Mouse (Mus musculus): Measurements from ENCODE around the gene Tex12. TPM values are rescaled to one million over a fixed set of nuclear protein-coding genes. Genes with fewer than 3 reads are reported as not detected.
A peak's percentile ranks its signal among the peaks of the same experiment; 100 is the strongest.

Gene Tex12
- polyA plus RNA-seq (2012; rRNA removed), result 0.10 TPM in 1 of 2 replicates, not detected in the other

DNA sequence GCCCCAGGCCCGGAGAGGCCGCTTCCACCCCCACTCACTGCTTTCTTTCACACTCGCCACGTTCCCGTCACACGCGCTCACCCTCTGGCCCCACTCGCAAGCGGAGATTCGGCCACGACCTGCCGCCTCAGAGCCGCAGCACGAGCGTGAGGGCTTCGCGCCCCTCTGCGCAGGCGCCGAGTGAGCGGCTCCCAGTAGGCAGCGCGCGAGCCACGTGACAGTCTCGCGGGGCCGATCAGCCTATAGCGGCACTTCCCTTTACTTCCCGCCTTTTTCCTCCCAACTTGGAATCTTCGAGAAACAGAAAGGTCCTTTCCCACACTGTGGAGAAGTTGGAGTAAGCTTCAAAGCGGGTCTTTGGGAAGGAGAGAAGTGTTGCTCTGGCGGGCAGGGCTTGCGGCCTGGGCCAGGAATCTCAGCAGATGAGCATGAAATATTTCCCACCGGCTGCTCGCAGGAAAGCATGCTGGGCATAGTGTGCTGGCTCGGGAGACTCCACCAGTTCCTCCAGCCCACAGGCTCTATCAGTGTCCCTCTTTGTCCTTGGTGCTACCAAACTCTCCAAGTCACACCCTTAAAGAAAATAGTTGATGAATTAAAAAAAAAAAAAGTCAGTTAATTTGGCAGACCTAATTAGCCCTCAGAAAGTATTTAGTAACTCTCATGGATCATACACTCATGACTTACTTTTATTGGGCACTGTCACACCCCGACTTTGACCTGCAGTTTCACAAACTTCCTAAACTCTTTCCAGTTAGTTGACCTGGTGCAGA, at the start of gene Tex12:
TSS of gene Tex12 (minus strand) at position 181 of the 773 bp plus-strand sequence.
- Histone ChIP-seq H3K27me3 (ENCODE audit: control insufficient read depth, insufficient read depth, low read length) (no peaks in the 10 kb centered on the region), H3K4me1 (ENCODE audit: control insufficient read depth, insufficient read depth, insufficient read length, low read length) (peaks cover 7% of the 10 kb centered on the region), H3K36me3 (ENCODE audit: control insufficient read depth, insufficient read depth, low read length) (no peaks in the 10 kb centered on the region), H3K27ac (ENCODE audit: insufficient read depth, low read depth, low read length) (peak within 1 kb of the TSS; percentile 70), H3K4me3 (ENCODE audit: low read depth, low read length) (no peak within 1 kb of the TSS)
- TF ChIP-seq POLR2A (IDR thresholded peaks at IDR 0.05; ENCODE audit: low read depth, low read length) (no peak), CTCF (IDR thresholded peaks at IDR 0.05; ENCODE audit: extremely low read depth, insufficient read length, insufficient replicate concordance, low read depth, low read length) (no peak)
- WGBS, result 85% methylated on average over 38 of the region's 38 CpGs

DNA sequence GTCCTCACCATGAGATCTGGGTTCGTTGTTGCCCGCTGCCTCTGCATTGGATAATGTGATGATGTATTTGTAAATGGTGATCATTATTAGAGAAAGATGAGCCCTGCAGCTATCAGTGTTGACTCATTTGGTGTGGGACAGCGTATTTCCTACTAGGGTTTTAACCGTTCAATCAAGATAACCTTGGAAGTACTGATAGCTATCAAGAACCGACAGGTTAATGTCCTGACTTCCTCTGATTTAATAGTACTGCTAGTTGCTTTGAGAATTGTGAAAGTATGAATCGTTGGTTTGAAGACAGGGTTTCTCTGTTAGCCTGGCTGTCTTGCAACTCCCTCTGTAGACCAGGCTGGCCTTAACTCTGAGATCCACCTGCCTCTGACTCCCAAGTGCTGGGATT, 43.2 kb upstream of the Tex12 start:
- H3K36me3 ChIP-seq (ENCODE audit: control insufficient read depth, insufficient read depth, low read length), result peaks cover 28% of the 10 kb centered on the region
- no peaks in the 10 kb centered on the region for H3K27me3 ChIP-seq (ENCODE audit: control insufficient read depth, insufficient read depth, low read length)
- peak overlapping the region; percentile 78 for H3K27ac ChIP-seq (ENCODE audit: insufficient read depth, low read depth, low read length)
- WGBS, result under 1% methylated on average over 6 of the region's 6 CpGs
- no peak for TF ChIP-seq POLR2A (IDR thresholded peaks at IDR 0.05; ENCODE audit: low read depth, low read length)
- no peak for TF ChIP-seq CTCF (IDR thresholded peaks at IDR 0.05; ENCODE audit: extremely low read depth, insufficient read length, insufficient replicate concordance, low read depth, low read length)
- H3K4me3 ChIP-seq (ENCODE audit: low read depth, low read length), result peak overlapping the region; percentile 85
- peaks cover 10% of the 10 kb centered on the region for H3K4me1 ChIP-seq (ENCODE audit: control insufficient read depth, insufficient read depth, insufficient read length, low read length)

DNA sequence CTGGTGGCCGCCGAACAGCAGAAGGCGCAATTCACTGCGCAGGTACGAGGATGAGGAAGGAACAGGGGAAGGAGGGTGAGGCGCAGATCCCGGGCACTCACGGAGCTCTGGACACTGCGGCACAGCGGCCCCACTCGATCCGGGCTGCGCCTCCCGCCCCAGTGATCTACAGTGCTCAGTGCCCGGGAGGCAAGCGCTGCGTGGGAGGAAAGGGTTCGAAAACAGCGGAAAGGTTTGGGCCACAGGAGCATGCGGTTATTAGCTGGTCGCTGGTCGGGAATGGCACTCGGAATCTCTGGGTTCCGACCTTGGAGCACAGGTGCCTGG, 42.8 kb upstream of the Tex12 start:
- H3K36me3 ChIP-seq (ENCODE audit: control insufficient read depth, insufficient read depth, low read length), result peaks cover 29% of the 10 kb centered on the region
- no peaks in the 10 kb centered on the region for H3K27me3 ChIP-seq (ENCODE audit: control insufficient read depth, insufficient read depth, low read length)
- peak overlapping the region; percentile 78 for H3K27ac ChIP-seq (ENCODE audit: insufficient read depth, low read depth, low read length)
- TF ChIP-seq CTCF (IDR thresholded peaks at IDR 0.05; ENCODE audit: extremely low read depth, insufficient read length, insufficient replicate concordance, low read depth, low read length), result no peak
- TF ChIP-seq POLR2A (IDR thresholded peaks at IDR 0.05; ENCODE audit: low read depth, low read length), result no peak
- H3K4me1 ChIP-seq (ENCODE audit: control insufficient read depth, insufficient read depth, insufficient read length, low read length), result peaks cover 10% of the 10 kb centered on the region
- WGBS, result under 1% methylated on average over 24 of the region's 24 CpGs
- H3K4me3 ChIP-seq (ENCODE audit: low read depth, low read length), result peak overlapping the region; percentile 85

DNA sequence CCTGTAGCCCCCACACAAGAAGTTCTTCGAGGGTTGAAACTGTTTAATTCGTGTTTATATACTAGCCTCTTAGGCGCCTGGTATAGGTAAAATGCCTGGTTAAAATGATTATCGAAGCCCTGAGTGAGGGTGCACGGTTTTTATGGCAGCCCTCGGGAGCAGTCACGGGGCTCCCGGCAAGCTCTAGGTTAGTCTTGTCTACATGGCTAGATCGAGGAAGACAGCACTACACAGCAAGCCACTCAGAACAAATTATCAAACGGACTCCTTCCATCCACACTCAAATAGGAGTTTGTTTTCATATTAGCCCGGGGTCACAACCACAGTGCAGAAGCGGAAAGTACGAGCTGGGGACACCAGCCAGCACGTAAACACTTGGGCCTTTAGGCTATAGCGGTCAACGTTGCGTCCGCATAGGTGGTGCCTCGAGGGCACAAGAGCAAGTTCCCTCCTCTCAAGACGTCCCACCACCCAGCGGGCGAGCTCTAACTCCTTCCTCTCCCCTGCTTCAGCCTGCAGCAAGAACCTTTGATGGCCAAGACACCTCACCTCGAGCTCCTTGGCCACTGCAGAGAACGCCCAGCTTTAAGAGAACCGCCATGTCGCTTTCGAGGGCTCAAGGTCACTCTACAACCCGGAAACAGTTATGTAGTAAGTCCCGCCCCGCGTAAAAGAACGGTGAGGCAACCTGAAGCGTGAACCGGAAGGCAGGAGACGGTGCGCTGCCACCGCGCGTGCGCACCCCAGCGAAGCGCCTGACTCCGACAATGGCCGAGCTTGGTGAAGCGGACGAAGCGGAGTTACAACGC, 42.3 kb upstream of the Tex12 start, which contains the start of the genes Sdhd and Timm8b:
TSS of gene Sdhd (minus strand) at position 624 of the 809 bp plus-strand sequence.
TSS of gene Timm8b (plus strand) at position 722 of the 809 bp plus-strand sequence.
- Histone ChIP-seq H3K27ac (ENCODE audit: insufficient read depth, low read depth, low read length) (peak within 1 kb of the TSS; percentile 82), H3K4me3 (ENCODE audit: low read depth, low read length) (peak within 1 kb of the TSS; percentile 85), H3K36me3 (ENCODE audit: control insufficient read depth, insufficient read depth, low read length) (peaks cover 30% of the 10 kb centered on the region), H3K27me3 (ENCODE audit: control insufficient read depth, insufficient read depth, low read length) (no peaks in the 10 kb centered on the region), H3K4me1 (ENCODE audit: control insufficient read depth, insufficient read depth, insufficient read length, low read length) (peaks cover 10% of the 10 kb centered on the region)
- TF ChIP-seq CTCF (IDR thresholded peaks at IDR 0.05; ENCODE audit: extremely low read depth, insufficient read length, insufficient replicate concordance, low read depth, low read length), result no peak
- no peak for TF ChIP-seq POLR2A (IDR thresholded peaks at IDR 0.05; ENCODE audit: low read depth, low read length)
- WGBS, result under 1% methylated on average over 48 of the region's 48 CpGs

DNA sequence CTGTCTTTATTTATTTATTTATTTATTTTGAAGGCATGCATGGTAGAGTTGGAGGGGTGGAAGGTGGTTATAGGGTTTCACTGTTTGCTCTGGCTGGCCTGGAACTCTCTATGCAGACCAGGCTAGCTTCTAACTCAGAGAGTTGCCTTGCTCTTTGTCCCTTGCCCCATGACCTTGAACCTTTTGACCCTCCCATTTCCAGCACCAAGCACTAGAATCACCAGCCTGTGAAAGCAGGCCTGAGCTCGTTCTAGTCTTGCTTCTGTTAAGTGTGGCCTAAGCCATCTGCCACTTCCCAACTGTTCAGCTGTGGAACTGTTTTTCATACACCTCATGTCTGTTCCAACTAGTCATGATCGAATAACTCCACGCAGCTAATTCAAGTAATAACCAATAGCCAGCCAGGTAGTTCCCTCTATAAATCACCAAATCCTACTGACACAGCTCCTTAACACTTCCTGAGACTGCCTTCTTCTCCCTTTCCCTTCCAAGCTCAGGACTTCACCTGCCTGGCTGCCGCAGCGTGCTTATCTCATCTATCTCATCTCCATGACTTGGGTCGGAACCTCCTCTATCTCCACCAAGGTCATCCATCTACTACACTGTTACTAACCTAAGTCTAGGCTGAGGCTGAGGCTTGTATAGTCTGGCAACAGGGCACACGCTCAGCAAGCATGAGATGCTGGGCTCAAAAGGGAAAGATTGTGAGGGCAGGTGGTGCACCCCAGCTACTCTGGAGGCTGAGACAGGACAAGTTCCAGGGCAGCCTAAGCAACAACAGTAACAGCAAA, 41.1 kb upstream of the Tex12 start:
- no peak for TF ChIP-seq POLR2A (IDR thresholded peaks at IDR 0.05; ENCODE audit: low read depth, low read length)
- TF ChIP-seq CTCF (IDR thresholded peaks at IDR 0.05; ENCODE audit: extremely low read depth, insufficient read length, insufficient replicate concordance, low read depth, low read length), result no peak
- H3K27ac ChIP-seq (ENCODE audit: insufficient read depth, low read depth, low read length), result peak overlapping the region; percentile 82
- H3K36me3 ChIP-seq (ENCODE audit: control insufficient read depth, insufficient read depth, low read length), result peaks cover 37% of the 10 kb centered on the region
- 27% methylated on average over 7 of the region's 7 CpGs for WGBS
- peak overlapping the region; percentile 58 for H3K4me3 ChIP-seq (ENCODE audit: low read depth, low read length)
- H3K27me3 ChIP-seq (ENCODE audit: control insufficient read depth, insufficient read depth, low read length), result no peaks in the 10 kb centered on the region
- H3K4me1 ChIP-seq (ENCODE audit: control insufficient read depth, insufficient read depth, insufficient read length, low read length), result peaks cover 10% of the 10 kb centered on the region

DNA sequence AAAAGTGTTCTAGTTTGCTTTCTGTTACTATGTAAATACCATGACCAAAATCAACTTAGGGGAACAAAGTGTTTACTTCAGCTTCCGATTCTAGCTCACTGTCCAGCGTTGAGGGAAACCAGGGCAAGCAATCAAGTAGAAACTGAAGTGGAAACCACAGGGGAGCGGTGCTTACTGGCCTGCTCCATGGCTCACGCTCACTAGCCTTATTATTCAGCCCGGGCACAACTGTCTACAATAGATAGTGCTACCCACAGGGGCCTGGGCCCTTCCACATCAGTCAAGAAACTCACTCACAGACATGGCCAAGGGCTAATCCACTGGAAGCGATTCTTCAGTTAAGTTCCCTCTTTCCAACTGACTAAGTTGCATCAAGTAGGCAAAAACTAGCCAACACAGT, 40.4 kb upstream of the Tex12 start:
- WGBS, result 40% methylated on average over 6 of the region's 6 CpGs
- H3K36me3 ChIP-seq (ENCODE audit: control insufficient read depth, insufficient read depth, low read length), result peaks cover 43% of the 10 kb centered on the region
- peak overlapping the region; percentile 57 for H3K27ac ChIP-seq (ENCODE audit: insufficient read depth, low read depth, low read length)
- TF ChIP-seq CTCF (IDR thresholded peaks at IDR 0.05; ENCODE audit: extremely low read depth, insufficient read length, insufficient replicate concordance, low read depth, low read length) (no peak), POLR2A (IDR thresholded peaks at IDR 0.05; ENCODE audit: low read depth, low read length) (no peak)
- peak overlapping the region; percentile 15; the same call in 1 of the 2 replicates for H3K4me3 ChIP-seq (ENCODE audit: low read depth, low read length)
- H3K27me3 ChIP-seq (ENCODE audit: control insufficient read depth, insufficient read depth, low read length), result no peaks in the 10 kb centered on the region
- H3K4me1 ChIP-seq (ENCODE audit: control insufficient read depth, insufficient read depth, insufficient read length, low read length), result peaks cover 9% of the 10 kb centered on the region

Data from small intestine, adult 2 months (tissue).